Mouse (Mus musculus): ENCODE measurements at regions not wholly inside any gene's neighbourhood (a gene's known extent, or its start where the extent isn't known, plus 50 kb on each side); places are given as distances from the start of the nearest gene placed in this dataset.

DNA sequence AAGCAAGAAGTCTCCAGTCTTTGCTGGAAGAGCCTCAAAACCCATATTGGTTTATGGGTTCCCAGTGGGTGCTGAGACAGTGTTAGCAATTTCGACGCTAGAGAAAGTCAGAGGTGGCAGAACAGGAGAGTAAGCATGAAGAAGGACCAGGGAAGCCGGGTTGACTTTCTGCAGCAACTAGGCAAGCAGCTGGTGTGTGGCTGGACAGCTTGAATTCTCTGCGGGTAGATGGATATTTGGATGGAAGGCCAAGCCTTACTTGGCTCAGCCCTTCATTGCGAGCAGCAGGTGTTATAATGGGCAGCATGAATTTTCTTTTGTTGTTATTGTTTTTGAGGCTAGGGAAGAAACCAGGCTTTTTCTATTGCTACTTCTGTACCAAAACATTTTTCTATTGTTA, 362.7 kb upstream of the Satb1 start:
- no peak for DNase-seq (ENCODE audit: low spot score)

DNA sequence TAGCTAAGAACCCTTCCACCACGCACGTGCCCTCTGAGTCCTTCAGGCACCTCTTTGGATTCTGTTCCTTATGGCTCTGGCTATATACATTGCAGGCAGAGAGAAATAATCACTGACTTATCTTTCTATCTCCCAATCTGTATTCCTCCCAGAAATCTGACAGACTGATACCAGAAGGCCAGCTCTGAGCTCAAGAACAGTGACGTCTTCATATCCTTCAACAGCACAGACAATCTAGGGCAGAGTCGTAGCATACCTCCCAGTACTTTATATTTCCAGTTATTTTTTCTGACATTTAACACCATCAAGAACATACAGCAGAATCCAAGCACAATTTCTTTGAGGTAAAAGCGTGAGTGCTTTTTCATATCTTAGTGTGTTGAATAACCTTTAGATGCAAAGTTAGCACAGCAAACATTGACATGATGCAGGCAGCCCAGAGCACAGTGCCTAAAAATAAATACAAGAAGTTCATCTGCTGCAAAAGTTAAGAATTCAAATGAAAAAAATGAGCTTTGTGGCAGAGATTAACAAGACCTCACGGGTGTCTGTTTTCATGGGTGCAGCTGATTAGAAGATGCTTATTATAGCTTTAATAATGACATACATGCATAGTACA, 358.1 kb upstream of the Satb1 start:
- no peak for DNase-seq (ENCODE audit: low spot score)

DNA sequence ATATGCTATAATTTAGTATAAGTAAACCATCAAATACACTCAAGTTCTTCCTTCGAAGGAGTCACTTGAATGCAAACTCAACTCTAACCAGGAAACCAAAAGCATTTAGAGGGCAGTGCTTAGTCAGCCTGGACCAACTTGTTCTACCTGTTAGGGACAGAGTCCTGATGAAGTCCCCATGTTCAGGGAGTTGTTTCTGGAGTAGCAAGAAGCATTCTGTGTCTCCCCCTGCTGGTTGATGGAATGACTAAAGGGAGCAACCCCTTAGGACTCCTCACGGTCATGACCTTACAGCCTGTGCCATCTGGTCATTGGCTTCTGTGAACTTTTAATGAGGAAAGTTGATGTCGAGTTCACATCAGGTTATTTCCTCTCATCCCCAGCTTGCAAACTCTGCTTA, 349.6 kb upstream of the Satb1 start:
- DNase-seq (ENCODE audit: low spot score) = peak; percentile 1

DNA sequence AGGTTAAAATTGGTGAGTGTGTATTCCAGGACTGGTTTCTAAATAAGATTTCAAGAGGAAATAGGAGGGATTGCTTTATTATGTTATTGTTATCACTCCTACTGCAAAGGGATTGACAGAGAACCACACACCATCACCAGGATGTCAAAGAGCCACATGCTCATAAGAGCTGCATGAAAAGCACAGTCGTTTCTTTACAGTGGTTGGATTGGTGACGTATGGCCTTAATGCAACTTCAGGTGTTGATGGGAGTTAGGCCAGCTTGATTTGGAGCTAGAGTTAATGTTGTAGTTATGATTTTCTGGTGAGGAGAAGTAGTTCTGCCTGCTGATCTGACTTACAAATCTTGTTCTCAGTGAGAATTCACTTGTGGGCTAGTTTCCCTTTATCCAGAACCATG, 344.9 kb upstream of the Satb1 start:
- no peak for DNase-seq (ENCODE audit: low spot score)

DNA sequence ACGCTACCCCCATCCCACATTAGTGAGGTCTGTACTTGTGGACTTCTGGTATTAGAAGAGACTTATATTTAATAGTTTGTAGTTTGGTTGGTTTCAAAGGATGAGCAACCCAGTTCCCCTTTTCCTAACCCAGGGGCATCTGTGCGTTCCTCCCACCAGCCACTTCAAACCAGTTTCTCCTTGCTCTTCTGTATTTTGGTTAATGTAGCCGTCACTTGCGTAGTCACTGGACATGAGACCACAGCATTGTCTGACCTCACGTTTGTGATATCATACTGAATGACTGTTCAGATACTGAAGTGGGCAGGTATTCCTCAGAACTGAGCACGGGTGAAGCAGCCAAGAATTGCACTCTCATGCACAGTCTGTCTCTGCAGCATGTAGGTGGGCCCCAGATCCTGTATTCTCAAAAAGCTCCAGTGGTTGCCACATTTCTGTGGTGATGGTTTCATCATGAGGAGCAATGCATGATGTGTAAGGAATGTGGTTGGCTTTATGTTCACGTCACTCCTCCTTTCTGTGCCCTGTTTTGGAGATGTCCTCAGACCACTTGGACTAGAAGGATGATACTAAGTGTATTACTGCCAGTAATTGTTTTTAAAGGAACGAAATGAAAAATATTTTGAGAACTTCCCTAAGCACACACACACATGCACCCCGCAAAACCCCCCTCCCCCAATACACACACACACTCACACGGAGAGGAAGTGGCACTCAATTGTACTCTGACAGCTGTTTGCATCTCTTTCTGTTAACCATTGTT, 335.2 kb upstream of the Satb1 start:
- no peak for DNase-seq (ENCODE audit: low spot score)

DNA sequence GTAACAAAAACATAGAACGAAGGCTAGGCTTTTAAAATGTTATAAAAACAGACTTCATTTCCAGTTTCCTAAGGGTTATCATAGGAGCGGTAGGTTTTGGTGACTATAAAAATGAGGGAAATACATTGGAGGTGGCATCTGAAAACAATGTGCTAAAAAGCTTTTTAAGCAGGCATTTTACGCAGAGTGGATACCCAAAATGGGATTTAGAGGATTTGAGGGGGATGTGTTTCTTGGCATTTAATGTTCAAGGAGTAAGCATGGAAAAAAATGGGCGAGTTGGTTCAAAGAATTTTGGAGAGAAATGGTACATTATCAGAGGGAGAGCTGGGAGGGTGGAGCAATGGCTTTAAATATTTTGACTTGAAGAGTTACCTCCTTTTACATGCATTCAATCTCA, 334.6 kb upstream of the Satb1 start:
- DNase-seq (ENCODE audit: low spot score) = no peak

DNA sequence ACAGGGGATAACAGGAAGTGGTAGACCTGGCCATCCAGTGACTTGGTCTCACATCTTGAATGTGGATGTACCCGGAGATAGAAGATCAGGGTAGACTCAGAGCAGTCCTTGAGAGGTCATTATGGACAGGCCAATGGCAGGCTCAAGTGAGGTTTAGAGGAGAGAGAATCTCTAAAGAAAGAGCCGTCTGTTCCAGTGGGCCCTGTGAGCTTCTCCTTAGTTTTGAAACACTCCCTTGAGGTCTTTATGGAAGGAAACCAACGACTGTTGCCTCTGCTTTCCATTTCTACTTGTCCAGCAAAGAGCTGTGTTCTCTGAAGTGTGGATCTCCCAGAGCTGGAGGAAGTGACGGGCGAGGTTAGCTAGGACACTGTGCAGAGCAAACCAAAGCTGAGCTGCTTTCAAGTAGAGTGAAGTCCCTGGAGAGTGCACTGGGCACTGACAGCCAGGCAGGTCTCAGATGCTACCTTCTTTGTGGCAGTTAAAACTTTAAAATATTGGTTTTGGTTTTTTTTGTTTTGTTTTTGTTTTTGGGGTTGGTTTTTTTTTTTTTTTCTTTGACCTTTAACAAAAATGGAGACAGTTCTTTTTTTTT, 332.9 kb upstream of the Satb1 start:
- DNase-seq (ENCODE audit: low spot score) = no peak

DNA sequence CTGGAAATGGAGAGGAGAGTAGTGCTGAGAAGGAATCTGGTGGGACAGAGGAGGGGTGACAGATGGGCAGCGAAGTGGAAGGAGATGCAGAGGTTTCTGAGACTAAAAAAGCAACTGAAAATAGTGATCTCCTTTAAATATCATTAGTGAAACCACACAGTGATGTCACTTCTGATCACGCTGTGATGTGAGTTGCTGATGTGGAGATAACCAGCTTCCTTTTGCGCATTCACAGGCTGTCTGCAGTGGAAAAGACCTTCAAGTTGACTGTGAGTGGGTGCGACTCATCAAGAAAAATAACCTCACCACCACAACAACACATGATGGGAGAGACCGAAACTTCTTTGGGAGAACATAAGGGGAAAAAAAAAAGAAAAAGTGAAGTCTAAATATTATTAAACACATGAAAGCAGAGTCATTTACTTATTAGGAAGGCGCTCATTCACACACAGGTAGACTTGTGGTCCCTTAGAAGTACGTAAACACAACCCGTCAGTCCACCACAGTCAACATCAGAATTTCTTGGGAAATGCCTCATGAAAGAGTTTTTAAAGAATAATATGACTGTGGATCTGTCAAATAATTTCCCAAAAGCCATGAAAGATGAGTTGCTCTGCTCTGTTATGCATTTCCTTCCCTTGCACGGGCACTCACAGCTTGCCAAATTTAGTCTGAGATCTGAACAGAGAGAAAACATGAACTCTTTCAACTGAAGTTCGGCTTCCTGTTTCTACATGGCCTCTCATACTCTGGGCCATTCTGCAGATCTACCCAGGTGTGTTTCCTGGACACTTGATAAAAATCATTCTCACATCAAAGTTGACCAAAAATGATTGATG, 329.7 kb upstream of the Satb1 start:
- no peak for DNase-seq (ENCODE audit: low spot score)

DNA sequence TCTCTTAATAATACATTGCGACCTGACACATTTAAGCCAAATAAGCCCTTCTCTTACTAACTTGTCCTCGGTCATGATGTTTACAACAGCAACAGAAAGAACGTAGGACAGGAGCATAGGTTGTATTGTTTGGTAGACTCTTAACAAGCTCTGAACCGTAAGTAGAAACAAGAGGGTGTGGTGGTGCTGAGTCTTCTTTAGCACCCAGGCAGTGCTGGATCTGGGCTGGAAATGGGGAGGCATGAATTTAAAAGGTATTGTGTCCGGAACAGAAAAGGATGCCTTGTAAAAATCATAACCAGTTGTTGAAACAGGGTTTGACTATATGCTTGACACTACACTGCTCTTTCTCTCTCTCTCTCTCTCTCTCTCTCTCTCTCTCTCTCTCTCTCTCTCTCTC, 317.4 kb upstream of the Satb1 start:
- no peak for DNase-seq (ENCODE audit: low spot score)

DNA sequence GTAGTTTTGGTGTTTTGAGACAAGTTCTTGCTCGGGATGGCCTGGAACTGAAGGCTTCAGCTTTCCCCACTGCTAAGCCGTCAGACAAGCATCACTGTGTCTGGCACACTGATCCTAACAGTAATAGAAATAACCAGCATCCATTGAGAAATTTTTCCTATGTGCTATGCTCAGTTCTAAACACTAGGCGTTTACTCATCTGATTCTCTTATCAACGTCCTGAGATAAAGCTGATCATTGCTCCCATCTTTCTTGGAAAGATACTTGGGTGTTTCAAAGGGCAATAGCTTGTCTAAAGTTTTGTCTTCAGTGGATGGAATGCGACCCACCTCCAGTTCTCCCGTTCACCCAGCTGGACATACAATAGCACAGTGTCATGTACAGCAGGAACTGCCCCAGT, 316.7 kb upstream of the Satb1 start:
- no peak for DNase-seq (ENCODE audit: low spot score)

DNA sequence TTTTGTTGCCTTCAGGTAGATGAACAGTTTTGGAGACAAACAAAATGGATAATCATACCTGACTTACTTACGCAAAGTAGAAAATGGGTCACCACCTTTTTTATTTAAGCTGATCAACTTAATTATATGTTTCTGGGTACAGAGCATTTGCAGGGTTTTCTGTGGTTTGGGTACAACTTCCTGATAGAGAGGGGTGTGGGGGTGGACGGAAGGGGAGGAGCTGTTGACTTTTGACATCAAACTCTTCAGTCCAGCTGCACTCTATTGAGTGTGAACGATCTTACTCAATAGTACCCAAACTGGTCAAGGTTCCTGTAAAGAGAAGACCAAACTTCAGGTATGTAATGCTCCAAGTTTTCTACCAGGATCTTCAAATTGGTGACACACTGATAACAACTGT, 316.0 kb upstream of the Satb1 start:
- no peak for DNase-seq (ENCODE audit: low spot score)

DNA sequence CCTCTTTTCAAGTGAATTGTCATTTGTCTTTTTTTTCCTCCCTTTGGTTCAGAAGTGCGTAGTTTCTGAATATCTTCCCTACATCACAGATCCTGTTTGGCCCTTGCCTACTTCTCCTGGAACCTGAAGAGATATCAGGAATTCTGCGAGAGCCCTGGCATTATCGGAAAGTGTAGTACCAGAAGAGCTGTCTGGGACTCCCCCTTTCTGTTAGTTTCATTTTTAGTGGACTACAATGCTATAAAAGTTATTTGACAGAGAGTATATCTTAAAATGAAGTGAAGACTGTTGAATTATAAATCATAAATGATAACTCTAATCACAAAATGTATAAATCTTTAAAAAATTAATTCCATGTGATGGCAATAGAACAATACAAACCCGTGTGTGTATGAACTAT, 270.8 kb upstream of the Satb1 start:
- no peak for DNase-seq (ENCODE audit: low spot score)

DNA sequence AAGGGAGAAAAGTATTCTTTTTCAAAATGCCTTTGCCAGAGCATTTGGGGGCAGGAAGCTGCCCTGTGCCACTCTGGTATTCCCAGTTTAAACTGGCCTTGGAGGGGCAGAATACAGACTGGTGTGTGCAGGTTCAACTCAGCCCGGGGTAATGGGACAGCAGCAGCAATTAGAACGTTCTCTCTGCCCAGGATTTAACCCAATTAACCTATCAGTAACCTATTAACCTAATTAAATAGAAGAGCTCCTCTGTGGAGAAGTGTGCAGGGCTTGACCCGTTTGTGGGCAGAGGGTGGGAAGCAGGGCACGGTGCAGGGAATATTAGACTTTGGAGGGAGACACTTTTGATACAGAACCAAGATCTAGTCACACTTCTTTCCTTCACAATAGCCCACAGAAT, 252.7 kb upstream of the Satb1 start:
- no peak for DNase-seq (ENCODE audit: low spot score)

DNA sequence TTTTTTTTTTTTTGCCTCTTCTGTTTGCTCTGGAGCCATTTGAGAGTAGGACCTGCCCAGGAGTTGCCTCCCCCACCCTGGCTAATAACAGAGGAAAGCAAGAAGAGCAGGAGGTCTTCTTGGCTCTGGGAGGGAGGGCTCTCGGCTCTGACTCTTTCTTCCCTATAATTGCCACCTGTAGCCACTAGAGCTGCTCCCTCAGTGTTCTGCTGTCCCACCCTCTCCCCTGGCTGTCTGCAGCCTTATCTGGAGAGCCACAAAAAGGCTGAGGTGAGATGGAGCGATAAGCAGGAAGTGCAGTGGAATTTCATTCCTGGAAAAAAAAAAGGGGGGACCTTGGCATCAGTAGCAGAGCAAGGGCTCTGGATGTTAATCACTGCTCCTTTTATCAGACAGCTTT, 251.4 kb upstream of the Satb1 start:
- no peak for DNase-seq (ENCODE audit: low spot score)

DNA sequence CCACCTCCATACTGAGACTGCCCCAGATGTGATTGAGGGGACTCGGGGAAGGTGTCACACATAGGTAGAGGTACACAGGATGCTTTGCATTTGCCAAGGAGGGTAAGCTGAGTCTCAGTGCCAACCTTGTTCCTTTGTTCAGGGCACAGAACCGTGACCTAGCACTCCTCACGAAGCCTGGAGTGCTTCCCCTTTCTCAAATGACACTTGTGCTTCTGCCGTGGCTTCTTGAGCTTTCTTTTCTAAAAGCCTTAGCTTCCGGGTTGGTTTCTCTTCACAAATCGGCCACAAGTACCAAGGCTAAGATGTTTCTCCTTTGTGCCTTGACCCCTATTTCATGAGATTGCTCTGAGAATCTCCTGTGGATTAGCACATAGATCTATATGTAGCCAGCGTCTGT, 246.2 kb upstream of the Satb1 start:
- no peak for DNase-seq (ENCODE audit: low spot score)

DNA sequence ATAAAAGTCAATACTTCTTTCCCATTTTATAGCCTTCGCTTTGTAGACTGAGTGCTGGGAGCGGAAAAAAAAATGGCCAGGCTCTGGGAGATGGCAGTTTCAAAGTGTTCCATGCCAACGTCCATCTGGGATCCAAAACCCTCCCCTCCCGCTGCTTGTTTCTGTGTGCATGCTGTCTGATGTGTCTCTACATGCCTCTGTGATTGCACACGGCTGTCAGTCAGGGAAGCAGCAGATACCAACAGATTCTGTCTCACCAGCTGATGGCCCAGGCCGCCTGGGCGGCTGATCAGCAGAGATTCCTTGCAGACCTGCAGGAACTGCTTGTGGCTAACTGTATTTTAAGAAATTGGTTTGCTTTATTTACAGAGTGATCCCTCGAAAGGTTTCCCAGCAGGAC, 245.4 kb upstream of the Satb1 start:
- no peak for DNase-seq (ENCODE audit: low spot score)

DNA sequence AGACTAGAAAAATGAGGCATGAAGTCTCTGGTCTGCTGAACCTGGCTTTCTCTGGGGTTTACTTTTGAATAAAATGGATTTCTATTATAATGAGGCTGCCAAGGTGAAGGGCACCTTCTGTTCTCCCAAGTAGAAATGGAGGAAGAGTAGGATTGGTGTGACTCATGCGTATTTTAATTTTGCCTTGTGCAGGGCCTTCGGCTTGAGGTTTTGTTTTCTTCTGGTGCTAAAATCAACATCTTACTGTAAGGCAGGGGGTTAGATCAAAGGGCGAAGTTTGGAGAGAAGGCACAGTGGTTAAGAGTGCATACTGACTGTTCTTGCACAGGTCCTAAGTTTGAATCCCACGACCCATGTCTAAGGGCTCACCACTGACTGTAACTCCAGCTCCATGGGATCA, 244.9 kb upstream of the Satb1 start:
- DNase-seq (ENCODE audit: low spot score) = no peak

DNA sequence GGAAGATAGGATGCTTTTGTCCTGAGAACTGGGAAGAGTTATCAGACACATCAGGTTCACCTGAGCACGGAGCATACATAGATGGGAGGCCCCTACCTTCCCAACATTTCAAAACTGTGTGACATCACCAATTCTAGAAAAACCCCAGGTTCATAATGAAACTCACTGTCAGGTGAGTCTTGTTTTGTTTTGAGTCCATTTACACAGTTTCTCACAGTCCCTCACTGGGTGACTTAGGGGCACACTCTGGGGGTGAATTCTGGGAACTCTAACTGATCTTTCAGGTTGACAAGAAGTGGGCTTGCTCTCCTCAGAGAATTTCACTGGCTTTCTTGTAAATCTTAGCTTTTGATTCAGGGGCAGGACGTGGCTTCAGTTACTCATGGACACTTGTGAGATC, 243.7 kb upstream of the Satb1 start:
- no peak for DNase-seq (ENCODE audit: low spot score)

DNA sequence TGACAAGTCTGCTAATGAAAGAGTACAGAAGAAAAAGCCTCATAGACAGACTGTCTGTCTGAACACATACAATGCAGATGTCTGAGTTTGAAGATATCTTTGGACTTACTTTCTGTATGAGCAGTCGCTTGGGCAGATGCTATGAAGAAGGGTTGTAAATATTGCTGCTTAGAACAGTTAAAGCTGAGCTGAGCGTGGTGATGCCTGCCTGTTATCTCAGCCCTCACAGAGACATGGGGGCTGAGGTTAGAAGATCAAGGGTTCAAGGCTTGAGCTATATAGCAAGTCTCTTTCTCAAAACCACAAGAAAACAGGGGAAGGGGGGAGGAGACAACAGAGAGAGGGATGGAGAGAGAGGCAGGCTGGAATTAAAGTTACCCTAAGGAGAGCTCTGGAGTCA, 234.6 kb upstream of the Satb1 start:
- no peak for DNase-seq (ENCODE audit: low spot score)

DNA sequence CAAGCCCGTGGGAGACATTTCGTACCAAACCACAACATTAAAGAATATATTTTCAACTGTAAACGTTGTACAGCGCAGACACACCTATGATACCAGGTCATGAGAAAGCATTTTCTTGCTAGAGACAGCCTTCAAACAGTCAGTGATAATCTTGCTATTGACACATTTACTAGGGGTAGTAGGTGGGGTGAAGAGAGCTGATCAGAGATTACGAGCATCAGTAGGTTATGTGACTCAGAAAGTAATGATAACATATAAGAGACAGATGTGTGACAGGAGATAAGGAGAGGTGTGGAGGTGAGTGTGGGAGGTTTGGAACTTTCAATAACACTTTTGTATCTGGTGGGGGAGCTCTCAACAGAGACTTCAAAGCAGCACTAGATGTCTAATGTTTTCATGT, 231.5 kb upstream of the Satb1 start:
- no peak for DNase-seq (ENCODE audit: low spot score)

DNA sequence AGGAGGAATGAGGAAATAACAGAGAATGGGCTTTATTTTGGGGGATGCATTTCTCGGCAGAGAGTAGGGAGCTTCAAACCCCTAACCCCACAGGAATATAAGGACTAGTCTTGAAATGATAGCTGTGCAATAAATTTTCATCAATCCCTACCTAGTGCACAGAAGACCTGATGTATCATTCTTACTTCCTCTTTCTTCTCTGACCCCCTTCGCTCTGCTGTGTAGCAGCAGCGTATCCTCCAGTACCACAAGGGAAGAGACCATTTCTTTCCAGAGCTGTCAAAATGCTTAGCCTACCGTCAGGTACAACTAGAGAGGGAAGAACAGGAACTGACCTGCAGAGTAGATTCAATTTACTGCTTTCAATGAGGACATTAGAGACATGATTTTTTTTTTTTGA, 230.0 kb upstream of the Satb1 start:
- DNase-seq (ENCODE audit: low spot score) = no peak

DNA sequence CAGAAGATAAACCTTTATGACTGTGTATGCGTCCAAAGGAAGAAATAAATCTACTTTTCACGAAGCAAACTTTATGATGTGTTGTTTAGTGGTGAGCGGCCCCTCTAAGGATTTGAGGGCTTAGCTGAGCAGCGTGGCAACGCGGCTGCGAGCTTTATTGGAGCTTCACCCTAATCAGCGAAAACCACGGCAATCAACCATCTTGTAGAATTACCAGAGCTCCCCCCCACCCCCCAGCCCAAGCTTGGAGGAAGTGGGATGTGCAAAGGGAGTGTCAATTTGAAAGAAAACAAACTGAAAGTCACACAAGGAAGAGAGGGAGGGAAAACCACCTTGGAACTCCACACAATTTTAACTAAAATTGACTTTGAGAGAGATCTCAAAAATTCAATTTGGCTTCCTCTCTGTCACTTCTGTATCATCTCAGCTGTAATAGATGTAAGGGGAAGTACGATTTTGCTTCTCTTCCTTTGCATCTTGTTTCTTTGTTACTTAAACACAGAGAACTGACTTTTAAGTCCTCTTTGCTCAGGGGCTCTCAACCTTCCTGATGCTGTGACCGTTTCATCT, 229.1 kb upstream of the Satb1 start:
- no peak for DNase-seq (ENCODE audit: low spot score)

DNA sequence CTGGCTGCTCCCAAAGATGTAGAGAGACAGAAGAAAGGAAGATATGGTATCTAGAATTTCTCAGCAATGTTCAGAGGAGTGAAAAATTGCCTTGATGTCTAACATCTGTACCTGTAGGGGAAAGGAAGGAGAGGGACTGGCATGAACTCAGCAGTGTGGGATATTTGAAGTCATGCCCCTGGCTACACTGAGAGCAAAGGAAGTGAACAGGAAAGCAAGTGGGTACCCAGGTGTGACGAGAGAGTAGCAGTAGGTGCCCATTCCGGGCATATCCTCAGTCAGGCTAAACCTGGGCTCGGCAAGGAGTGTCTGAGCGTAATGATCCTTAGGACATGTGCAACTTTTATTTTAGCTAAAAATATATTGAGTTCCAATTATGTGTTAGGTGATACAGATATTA, 203.4 kb upstream of the Satb1 start:
- DNase-seq (ENCODE audit: low spot score) = no peak
